Mouse (Mus musculus) intestine, postnatal 0 days (tissue): Measurements from ENCODE around the gene Trmt10a. TPM values are rescaled to one million over a fixed set of nuclear protein-coding genes. Genes with fewer than 3 reads are reported as not detected.

Source experiments
- ATAC-seq: fragments of 200-750 bp; cut with Nextera tagmentation; 2 replicates; pipeline ENCODE4 v1.8.0; 2017; ENCODE audit warnings: mild to moderate bottlenecking, moderate TSS enrichment, moderate library complexity
- H3K27ac ChIP-seq: fragments of 300-500 bp; sonication (generic); 2 replicates; pipeline ENCODE4 v1.5.1; 2014; ENCODE audit warnings: mild to moderate bottlenecking, low read depth, low read length, moderate library complexity
- H3K27me3 ChIP-seq: fragments of 300-500 bp; sonication (generic); replicated peaks from 2 replicates; pipeline ENCODE4 v1.6.1; 2014; ENCODE audit warnings: low read length, mixed read lengths; ENCODE audit not compliant: control insufficient read depth, insufficient read depth
- H3K36me3 ChIP-seq: fragments of 300-500 bp; sonication (generic); 2 replicates; pipeline ENCODE4 v1.6.1; 2014; ENCODE audit warnings: mild to moderate bottlenecking, moderate library complexity; ENCODE audit not compliant: control insufficient read depth, insufficient read depth
- H3K4me1 ChIP-seq: fragments of 300-500 bp; sonication (generic); replicated peaks from 2 replicates; pipeline ENCODE4 v1.6.1; 2014; ENCODE audit warnings: antibody characterized with exemption, low read length, mixed read lengths; ENCODE audit not compliant: control insufficient read depth, insufficient read depth
- H3K4me2 ChIP-seq: fragments of 300-500 bp; sonication (generic); replicated peaks from 2 replicates; pipeline ENCODE4 v1.6.1; 2014; ENCODE audit warnings: low read depth, mild to moderate bottlenecking, moderate library complexity
- H3K4me3 ChIP-seq: fragments of 300-500 bp; sonication (generic); 2 replicates; pipeline ENCODE4 v1.5.1; 2014; ENCODE audit warnings: low read depth, low read length
- H3K9ac ChIP-seq: fragments of 300-500 bp; sonication (generic); 2 replicates; pipeline ENCODE4 v1.6.1; 2014; ENCODE audit warnings: mild to moderate bottlenecking, low read depth, low read length
- H3K9me3 ChIP-seq: fragments of 300-500 bp; sonication (generic); 2 replicates; pipeline ENCODE4 v1.6.1; 2016; ENCODE audit warnings: mixed run types; ENCODE audit not compliant: control insufficient read depth
- CTCF ChIP-seq: sonication (generic); IDR thresholded peaks from 2 replicates; pipeline ENCODE4 v1.5.1; 2016; ENCODE audit warnings: low read depth, mild to moderate bottlenecking, control low read depth, antibody characterized with exemption, moderate library complexity
- WGBS: fragments of 180-500 bp; shearing (Covaris S2); extraction: QIAGEN DNeasy Blood & Tissue Kit; methylation state at CpG from one replicate; pipeline ENCODE4 v1.1.7; 2014; 5-methylcytosine and 5-hydroxymethylcytosine counted together
- polyA plus RNA-seq: library from polyadenylated mRNA; unstranded; fragments of >200 nt; fragmentation: Nextera tagmentation; extraction: Ambion mirVana; gene quantifications from 2 replicates; pipeline ENCODE4 v1.2.1, GENCODE M21; 2015

The Trmt10a gene
- polyA plus RNA-seq, 1 experiment from 2014 or later: 4.3 TPM

DNA sequence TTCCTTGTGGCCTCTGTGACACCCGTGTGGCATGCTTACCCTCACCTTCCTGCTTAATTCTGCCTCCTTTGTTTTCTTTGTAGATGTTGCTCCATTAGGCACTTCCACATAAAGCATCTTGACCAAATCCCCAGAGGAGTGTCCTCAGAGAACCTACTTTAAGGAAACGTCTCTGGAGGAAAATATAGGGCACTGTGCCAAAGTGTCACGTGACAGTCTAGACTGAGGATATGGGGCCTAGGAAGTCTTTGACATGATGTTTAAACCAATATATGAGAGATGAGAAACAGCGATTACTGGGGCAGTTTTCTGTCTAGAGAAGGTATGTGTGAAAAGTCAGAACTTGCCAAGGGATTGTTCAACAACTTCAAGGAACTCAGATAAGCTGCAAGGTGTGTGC, 42.0 kb downstream of the Trmt10a start:
- Histone ChIP-seq H3K4me2 (no peak overlapping the region), H3K4me1 (no peaks in the 10 kb centered on the region), H3K9me3 (no peaks in the 10 kb centered on the region), H3K36me3 (no peaks in the 10 kb centered on the region), H3K27ac (no peak overlapping the region), H3K4me3 (no peak overlapping the region), H3K9ac (no peak overlapping the region), H3K27me3 (no peaks in the 10 kb centered on the region)
- TF ChIP-seq CTCF: no peak
- WGBS: 27% methylated on average over 4 of the region's 4 CpGs
- ATAC-seq: peak; percentile 56

DNA sequence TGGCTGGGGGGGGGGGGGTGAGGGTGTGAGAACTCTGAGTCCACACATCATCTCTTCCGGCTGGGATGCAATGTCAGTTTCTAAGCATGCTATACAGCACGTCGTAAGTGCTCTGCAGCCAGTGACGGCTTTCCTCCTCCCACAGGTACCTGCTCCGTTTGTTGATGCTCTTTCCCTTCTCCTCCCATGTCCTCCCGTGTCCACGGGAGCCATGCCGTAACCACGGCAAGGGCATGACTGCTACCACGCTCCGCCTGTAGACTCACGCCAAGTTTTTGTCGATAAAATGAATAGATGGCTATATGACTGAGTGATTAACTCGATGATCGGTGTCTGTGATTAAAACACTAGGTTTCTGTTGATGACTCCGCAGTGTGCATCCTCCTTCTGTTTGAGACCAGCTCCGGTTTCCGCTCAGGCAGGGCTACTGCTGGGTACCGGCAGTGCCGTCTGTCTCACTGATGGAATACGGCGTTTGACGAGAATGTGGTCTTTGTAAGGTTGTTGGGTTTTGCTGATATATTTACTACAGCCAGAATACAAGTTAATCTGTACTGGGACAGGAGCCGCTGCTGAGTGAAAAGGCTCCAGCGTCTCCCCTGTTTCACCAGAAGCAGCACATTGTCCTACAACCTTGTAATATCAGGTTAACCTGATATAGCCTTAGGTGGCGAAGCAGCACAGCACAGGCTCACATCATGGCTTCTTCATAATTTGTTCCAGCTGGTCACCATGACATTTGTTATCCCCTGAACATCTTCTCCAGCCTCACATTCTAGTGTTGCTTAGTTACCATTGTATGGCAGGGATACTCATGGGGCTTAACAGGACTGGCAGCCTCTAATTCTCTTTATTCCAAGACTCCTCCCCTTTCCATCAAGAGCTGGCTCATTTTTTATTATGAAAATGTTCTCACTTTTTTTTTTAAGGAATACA, 43.0 kb downstream of the Trmt10a start:
- no peak overlapping the region for H3K27ac ChIP-seq
- H3K27me3 ChIP-seq: no peaks in the 10 kb centered on the region
- H3K4me2 ChIP-seq: no peak overlapping the region
- H3K4me1 ChIP-seq: no peaks in the 10 kb centered on the region
- no peaks in the 10 kb centered on the region for H3K36me3 ChIP-seq
- H3K9me3 ChIP-seq: no peaks in the 10 kb centered on the region
- WGBS: 89% methylated on average over 26 of the region's 26 CpGs
- H3K4me3 ChIP-seq: no peak overlapping the region
- H3K9ac ChIP-seq: no peak overlapping the region
- ATAC-seq: no peak
- no peak for TF ChIP-seq CTCF

DNA sequence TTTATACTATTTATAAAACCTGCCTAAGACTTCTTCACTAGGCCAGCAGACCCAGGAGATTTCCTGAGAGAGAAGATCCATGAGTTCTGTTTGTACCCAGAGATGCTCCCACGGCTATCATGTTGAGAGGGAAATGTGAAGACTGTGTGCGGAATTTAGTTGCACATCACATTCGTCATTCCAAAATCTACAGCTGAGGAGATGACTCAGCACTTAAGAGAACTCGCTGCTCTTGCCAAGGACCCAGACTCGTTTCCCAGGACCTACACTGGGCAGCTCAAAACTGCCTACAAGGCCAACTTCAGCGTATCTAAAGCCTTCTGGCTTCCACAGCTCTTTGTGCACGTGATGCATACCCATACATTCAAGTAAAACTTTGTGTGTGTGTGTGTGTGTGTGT, 49.0 kb downstream of the Trmt10a start:
- H3K4me1 ChIP-seq: no peaks in the 10 kb centered on the region
- H3K4me3 ChIP-seq: no peak overlapping the region
- no peaks in the 10 kb centered on the region for H3K36me3 ChIP-seq
- H3K9me3 ChIP-seq: no peaks in the 10 kb centered on the region
- ATAC-seq: no peak
- no peak overlapping the region for H3K9ac ChIP-seq
- H3K4me2 ChIP-seq: no peak overlapping the region
- TF ChIP-seq CTCF: no peak
- no peak overlapping the region for H3K27ac ChIP-seq
- no peaks in the 10 kb centered on the region for H3K27me3 ChIP-seq
- WGBS: 68% methylated on average over 7 of the region's 7 CpGs

- Histone ChIP-seq H3K9me3 (no peaks in the 10 kb centered on the region), H3K27me3 (no peaks in the 10 kb centered on the region), H3K4me3 (no peak within 1 kb of the TSS), H3K9ac (no peak within 1 kb of the TSS), H3K4me2 (no peak within 1 kb of the TSS), H3K4me1 (no peaks in the 10 kb centered on the region), H3K36me3 (no peaks in the 10 kb centered on the region), H3K27ac (no peak within 1 kb of the TSS)
- no peak for TF ChIP-seq CTCF
- 80% methylated on average over 15 of the region's 15 CpGs for WGBS
- no peak for ATAC-seq
Measured at GRCm38 (mm10) chr3:138193683-138194302, 50.5 kb downstream of the Trmt10a start, which contains the start of gene 4930579F01Rik. 4930579F01Rik (minus strand) TSS chr3:138193825.

GRCm38 (mm10) chr3:138197093-138197492, 53.8 kb downstream of the Trmt10a start:
- Histone ChIP-seq H3K4me3 (no peak overlapping the region), H3K4me2 (no peak overlapping the region)
- no peak for ATAC-seq

DNA sequence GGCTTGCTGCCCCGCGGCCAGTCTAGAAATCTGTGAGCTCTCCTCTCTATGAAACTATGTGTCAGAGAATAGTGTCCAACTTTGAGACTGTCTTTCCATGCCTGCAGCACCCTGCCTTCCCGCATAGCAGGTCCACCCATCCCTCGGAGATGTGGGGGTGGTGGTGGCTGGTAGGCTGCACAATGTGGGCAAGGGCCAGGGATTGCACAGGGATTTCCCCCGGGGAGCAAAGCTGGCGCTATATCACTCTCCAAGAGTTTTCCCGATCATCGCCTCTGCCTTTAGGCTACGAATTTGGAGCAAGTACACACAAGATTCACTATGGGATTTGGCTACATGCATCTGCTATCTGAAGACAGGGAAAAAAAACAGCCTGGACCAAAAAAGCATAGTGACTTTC, 54.3 kb downstream of the Trmt10a start:
- WGBS: 69% methylated on average over 9 of the region's 9 CpGs

More at GRCm38 (mm10) chr3:138197093-138197492, 53.8 kb downstream of the Trmt10a start:
- Histone ChIP-seq H3K4me1 (no peaks in the 10 kb centered on the region), H3K27ac (no peak overlapping the region), H3K36me3 (no peaks in the 10 kb centered on the region), H3K9me3 (no peaks in the 10 kb centered on the region), H3K9ac (no peak overlapping the region), H3K27me3 (no peaks in the 10 kb centered on the region)
- TF ChIP-seq CTCF: no peak
- 90% methylated on average over 14 of the region's 14 CpGs for WGBS

More for the DNA sequence above, 54.3 kb downstream of the Trmt10a start:
- Histone ChIP-seq H3K4me1 (no peaks in the 10 kb centered on the region), H3K4me2 (no peak overlapping the region), H3K9me3 (no peaks in the 10 kb centered on the region), H3K27ac (no peak overlapping the region), H3K9ac (no peak overlapping the region), H3K27me3 (no peaks in the 10 kb centered on the region), H3K36me3 (no peaks in the 10 kb centered on the region), H3K4me3 (no peak overlapping the region)
- TF ChIP-seq CTCF: no peak
- no peak for ATAC-seq
